Mouse (Mus musculus) fibroblast of lung, adult 2 months (primary cell): Measurements from ENCODE around the gene Ube2d2b.

ENCODE experiments used
- DNase-seq: peaks from one replicate; pipeline ENCODE4 v3.0.0-alpha.2; 2011; ENCODE audit warnings: low read depth

The Ube2d2b gene

GRCm38 (mm10) chr5:107855546-107855945 is 25.6 kb downstream of the Ube2d2b start:
- no peak for DNase-seq

- no peak for DNase-seq
Observed at GRCm38 (mm10) chr5:107858963-107859362, 29.1 kb downstream of the Ube2d2b start.

GRCm38 (mm10) chr5:107863971-107864370 is 34.1 kb downstream of the Ube2d2b start:
- DNase-seq: no peak

GRCm38 (mm10) chr5:107866127-107867126 is 36.5 kb downstream of the Ube2d2b start:
- DNase-seq: no peak

GRCm38 (mm10) chr5:107867970-107868904 is 38.3 kb downstream of the Ube2d2b start:
- DNase-seq: no peak

GRCm38 (mm10) chr5:107868905-107869424 is 39.1 kb downstream of the Ube2d2b start:
- DNase-seq: peak; percentile 80

DNA sequence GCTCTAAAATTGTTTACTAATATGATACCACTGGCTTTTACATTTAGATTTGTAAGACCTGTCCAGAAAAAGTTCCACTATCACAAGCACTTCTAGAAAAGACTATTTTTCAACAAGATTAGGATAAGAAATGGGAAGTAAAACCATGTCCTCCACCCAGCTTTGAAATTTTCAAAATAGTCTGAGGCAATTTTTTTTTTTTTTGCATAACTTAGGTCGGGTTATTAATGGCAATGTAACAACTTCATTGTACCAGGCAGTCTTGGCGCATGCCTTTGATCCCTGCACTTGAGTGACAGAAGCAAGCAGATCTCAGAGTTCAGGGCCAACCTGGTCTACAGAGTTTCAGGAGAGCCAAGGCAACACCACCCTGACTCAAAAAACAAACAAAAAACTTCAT is 39.8 kb downstream of the Ube2d2b start:
- DNase-seq: no peak

DNA sequence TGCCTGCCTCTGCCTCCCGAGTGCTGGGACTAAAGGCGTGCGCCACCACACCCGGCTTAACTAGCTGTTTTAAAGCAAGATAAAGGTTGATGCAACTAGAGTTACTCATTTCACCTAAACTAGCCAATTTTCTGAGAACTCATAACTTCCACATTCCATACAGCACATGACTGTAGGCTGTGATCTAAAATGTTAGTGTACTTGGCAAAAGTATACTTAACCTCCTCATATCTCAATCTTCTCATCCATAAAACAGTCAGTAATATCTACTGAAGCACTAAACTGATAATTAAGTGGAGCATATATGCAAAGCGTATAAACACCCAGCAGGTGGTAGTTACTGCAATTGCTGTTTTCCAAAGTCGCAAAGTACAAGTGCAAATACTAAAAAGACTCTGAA is 43.4 kb downstream of the Ube2d2b start:
- DNase-seq: no peak

DNA sequence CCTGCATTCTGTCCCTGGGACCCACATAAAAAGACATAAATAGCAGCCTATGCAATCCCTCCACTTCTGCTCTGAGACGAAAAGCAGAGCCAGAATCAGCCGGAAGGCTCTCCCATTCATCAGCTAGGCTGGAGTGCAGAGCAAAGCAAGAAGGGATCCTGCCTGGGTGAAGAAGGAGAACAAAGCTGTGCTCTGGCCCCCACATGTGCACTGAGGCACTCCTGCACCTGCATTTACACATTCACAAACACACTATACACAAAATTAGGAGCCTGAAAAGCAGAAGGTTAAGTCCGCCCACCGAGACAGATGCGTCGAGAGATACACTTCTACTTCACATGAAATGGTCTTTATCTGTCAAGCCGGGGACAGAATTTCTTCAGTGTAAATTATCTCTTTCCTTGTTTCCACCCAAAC is 44.0 kb downstream of the Ube2d2b start:
- no peak for DNase-seq

GRCm38 (mm10) chr5:107874561-107875260 is 44.8 kb downstream of the Ube2d2b start, which contains the start of gene Evi5:
Gene Evi5 (minus strand): TSS chr5:107875107.
- DNase-seq: no peak

GRCm38 (mm10) chr5:107875261-107875611 is 45.3 kb downstream of the Ube2d2b start:
- no peak for DNase-seq

- no peak for DNase-seq
Observed at GRCm38 (mm10) chr5:107877053-107877452, 47.2 kb downstream of the Ube2d2b start.

- DNase-seq: no peak
Observed at GRCm38 (mm10) chr5:107880710-107881109, 50.8 kb downstream of the Ube2d2b start.
